Mouse (Mus musculus): ENCODE results near the gene Fus.

GRCm38 (mm10) chr7:128000068-128000950 is 33.1 kb downstream of the Fus start:
- TF ChIP-seq CTCF (IDR thresholded peaks at IDR 0.05; ENCODE audit: control insufficient read depth, insufficient read depth, low read length) = no peak
- TF ChIP-seq POLR2A (IDR thresholded peaks at IDR 0.05; ENCODE audit: borderline replicate concordance, control insufficient read depth, low read depth, low read length) = no peak
